Mouse (Mus musculus) adrenal gland, postnatal 14 days (tissue): ENCODE results near the gene Lss. TPM values are rescaled to one million over a fixed set of nuclear protein-coding genes. Genes with fewer than 3 reads are reported as not detected.

ENCODE experiments used
- DNase-seq: peaks from one replicate; pipeline ENCODE4 v3.0.0; 2021; ENCODE audit warnings: mixed read lengths
- total RNA-seq: library from RNA; stranded (reverse); gene quantifications from 2 replicates; pipeline ENCODE4 v1.2.3, GENCODE M21; 2021

Lss gene
- total RNA-seq, 1 experiment from 2014 or later, result 35.8 TPM

- no peak for DNase-seq
These were observed 30.6 kb downstream of the Lss start, which contains the start of gene Spatc1l for GRCm38 (mm10) chr10:76561972-76562371. TSS of gene Spatc1l (plus strand) at chr10:76562272.

- DNase-seq, result no peak
These were observed 38.8 kb downstream of the Lss start for GRCm38 (mm10) chr10:76569996-76570685.

- no peak for DNase-seq
These were observed 39.7 kb downstream of the Lss start for GRCm38 (mm10) chr10:76571070-76571469.

GRCm38 (mm10) chr10:76572151-76572550 is 40.8 kb downstream of the Lss start:
- DNase-seq, result no peak

GRCm38 (mm10) chr10:76575374-76575773 is 44.0 kb downstream of the Lss start, which contains the start of gene Ftcd:
TSS of gene Ftcd (plus strand) at chr10:76575648.
- DNase-seq, result no peak

GRCm38 (mm10) chr10:76576920-76577319 is 45.5 kb downstream of the Lss start:
- no peak for DNase-seq

- no peak for DNase-seq
These were observed 52.8 kb downstream of the Lss start for GRCm38 (mm10) chr10:76584138-76584537.

- no peak for DNase-seq
These were observed 54.8 kb downstream of the Lss start for GRCm38 (mm10) chr10:76586190-76586589.

- no peak for DNase-seq
These were observed 58.8 kb downstream of the Lss start for GRCm38 (mm10) chr10:76590197-76590596.

- no peak for DNase-seq
These were observed 65.0 kb downstream of the Lss start for GRCm38 (mm10) chr10:76596338-76596737.

GRCm38 (mm10) chr10:76602690-76603089 is 71.3 kb downstream of the Lss start:
- no peak for DNase-seq

Other genes with a start within 250 kb of the Lss start
- gene Dip2a, start 186.3 kb upstream of the Lss start, total RNA-seq, result 31.1 and 31.6 TPM in 2 replicates
- gene AC141477.1, start 91.1 kb upstream of the Lss start, total RNA-seq, result not detected in 2 replicates
- 18.6 and 20.1 TPM in 2 replicates for gene Pcnt, start 88.8 kb upstream of the Lss start, total RNA-seq
- not detected in 2 replicates for gene 2610028H24Rik, start 82.5 kb upstream of the Lss start, total RNA-seq
- gene Mcm3ap, start 62.7 kb upstream of the Lss start, total RNA-seq, result 27.2 and 34.4 TPM in 2 replicates
- 2.9 and 3.4 TPM in 2 replicates for gene Ybey, start 62.5 kb upstream of the Lss start, total RNA-seq
- not detected in 2 replicates for gene Spatc1l, start 30.7 kb downstream of the Lss start, total RNA-seq
- 1.8 and 25.8 TPM in 2 replicates for gene Ftcd, start 44.1 kb downstream of the Lss start, total RNA-seq
- gene Col6a2, start 92.0 kb downstream of the Lss start, total RNA-seq, result 89.0 and 97.1 TPM in 2 replicates
- gene Col6a1, start 194.6 kb downstream of the Lss start, total RNA-seq, result 221 and 261 TPM in 2 replicates